Mouse (Mus musculus) monocyte, adult 2 months (primary cell): ENCODE results near the gene Cul9.
A peak's percentile ranks its signal among the peaks of the same experiment; 100 is the strongest.

ENCODE experiments used
- DNase-seq, 2 experiments: peaks; one replicate each; pipeline ENCODE4 v3.0.0; 2022; ENCODE audit warnings: low spot score in 2 of 2, low read depth in 1 of 2

Gene Cul9

DNA sequence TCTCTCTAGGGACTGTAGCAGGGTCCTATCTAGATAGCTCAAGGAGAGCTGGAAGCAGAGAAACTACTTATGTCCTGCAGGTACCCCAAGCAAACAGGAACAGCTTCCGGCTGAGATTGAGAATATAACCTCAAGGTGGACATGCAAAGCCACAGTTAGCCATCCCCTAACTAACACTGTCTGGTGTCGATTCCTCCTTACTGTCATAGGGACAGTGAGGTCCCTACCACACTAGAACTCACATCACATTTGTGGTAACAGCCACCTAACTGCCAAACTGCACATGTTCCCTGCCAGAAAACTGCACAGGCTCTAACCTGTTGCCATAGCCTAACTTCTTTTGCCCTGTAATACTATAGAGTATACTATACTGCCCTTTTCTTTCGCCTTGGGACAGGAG, 7.7 kb upstream of the Cul9 start:
- DNase-seq = no peak

DNA sequence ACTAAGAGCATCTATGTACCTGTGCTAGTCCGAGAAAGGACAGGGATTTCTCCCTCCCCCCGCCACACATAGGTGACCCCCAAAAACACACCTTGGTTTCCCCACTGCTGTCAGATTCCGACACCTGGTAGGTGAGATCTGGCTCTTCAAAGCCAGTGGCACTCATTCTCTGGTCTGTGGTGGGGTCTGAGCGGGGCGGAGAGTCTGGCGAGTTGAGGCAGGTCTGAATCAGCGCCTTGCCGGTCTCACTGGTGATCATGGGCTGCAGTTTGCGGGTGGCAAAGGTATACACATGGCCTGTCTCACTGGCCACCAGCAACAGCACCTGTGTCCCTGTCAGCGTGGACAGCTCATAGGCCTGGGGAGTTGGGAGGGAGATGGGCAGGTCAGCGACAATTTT, 7.3 kb upstream of the Cul9 start:
- no peak for DNase-seq

DNA sequence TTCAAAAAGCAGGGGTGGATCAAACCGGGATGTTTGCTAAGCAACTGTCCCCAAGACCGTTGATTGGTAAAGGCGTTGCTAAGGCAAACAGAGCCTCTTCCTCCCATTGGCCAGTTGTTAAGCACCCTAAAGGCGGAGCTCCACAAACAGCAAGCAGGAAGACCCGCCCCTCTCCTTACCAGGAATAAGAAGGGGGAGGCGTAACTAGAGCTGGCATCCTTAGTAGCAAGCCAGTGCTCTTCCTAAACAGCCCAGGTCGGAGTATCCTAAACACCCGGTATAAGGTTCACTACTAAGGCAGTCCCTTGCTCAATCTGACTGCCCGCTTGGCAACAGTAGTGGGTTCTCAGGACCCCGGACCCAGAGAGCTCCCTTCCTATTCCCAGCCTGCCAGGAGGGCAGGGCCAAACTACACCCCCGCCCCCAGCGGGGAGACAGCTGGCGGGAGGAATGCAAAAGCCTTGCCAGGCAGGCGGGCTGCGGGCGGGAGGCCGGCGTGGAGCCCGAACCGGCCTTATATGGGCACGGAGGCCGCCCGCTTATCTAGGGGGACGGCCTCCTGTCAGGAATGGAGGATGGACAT, 6.7 kb upstream of the Cul9 start:
- peak in 1 of 2 experiments; percentile 29 for DNase-seq

DNA sequence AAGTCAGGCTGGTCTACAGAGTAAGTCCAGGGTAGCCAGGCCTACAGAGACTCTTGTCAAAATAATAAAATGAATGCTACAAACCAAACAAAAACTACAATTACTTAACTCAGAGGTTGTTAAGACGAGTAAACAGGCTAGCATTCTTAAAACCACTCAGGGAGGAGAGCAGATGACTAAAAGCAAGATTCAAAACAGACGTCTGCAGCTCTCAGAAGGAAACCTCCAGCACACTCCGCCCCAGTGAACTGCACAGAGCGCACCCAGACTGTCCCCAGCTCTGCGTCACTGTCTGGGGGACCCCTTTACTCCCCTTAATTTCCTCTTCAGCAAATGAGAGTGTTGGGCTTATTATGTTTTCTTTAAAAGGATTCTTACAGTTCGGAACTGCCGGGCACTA, 6.0 kb upstream of the Cul9 start:
- no peak for DNase-seq

DNA sequence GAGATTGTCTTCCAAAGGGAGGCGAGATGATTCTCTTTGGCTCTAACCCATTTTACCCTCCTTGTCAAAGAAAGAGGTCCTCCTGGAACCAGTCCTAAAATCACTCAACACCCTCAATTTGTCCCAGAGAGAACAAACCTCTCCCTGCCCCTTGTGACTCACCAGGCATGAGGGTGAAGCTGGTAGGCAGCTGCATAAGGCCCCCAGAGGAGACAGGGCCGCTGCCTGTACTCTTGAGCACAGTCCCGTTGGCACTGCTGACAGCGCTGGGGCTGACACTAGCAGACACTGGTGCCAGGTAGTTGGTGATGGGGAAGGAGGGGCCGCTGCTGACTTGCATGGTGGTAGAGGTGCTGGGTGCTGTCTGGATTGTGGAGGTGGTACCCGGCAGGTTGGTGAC, 5.2 kb upstream of the Cul9 start:
- no peak for DNase-seq

DNA sequence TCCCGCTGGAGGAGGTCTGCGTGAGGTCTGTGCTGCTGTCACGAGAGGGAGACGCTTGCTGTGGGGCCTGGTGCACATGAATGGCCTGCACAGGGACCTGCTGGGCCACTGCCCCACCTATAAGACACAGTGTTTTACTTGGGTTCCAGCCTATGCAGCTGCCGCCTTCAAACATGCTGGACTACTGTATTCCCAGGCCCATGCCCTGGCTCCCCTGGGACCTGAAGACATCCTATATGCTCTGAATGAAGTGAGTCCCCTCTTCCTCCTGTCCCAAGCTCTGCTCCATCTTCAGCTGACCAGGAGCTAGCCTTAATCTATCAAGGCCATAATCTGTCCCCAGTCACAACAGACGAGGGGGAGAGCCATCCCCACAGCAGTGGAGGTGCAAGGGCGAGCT, 4.7 kb upstream of the Cul9 start:
- no peak for DNase-seq

DNA sequence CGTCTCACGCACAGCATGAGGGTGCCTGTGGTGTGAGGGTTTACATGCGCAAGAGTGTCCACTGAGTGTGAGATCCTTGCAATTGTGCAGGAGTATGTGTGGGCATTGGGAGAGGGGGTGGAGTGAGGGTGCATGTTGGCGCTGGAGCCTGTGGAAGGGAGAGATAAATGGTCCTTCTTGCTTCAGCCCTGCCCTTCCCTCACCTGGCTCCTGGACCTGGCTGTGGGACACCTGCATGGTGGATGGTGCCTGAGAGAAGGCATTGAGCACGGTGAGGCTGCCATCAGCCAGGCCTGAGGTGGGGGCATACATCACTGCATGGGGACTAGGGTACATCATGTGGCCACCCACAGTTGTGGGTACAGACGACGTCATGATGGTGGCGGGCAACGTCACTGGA, 3.5 kb upstream of the Cul9 start:
- no peak for DNase-seq

DNA sequence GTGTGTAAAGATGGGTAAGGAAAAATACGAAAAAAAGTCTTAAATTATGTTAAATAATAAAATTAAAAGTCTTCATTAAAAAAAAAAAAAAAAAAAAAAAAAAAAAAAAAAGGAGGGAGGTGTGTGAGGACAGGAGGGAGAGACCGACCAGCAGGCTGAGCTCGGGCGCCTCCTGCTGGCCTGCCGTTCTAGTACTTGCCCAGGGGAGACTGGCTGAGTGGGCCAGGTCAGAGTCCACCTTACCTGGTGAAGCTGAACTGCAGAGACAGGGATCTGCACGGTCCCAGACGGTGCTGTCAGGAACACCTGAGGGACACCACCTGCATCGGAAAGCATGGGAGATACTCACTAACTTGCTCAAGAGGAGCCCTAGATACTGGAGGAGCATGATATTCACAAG, 3.0 kb upstream of the Cul9 start:
- DNase-seq = no peak

DNA sequence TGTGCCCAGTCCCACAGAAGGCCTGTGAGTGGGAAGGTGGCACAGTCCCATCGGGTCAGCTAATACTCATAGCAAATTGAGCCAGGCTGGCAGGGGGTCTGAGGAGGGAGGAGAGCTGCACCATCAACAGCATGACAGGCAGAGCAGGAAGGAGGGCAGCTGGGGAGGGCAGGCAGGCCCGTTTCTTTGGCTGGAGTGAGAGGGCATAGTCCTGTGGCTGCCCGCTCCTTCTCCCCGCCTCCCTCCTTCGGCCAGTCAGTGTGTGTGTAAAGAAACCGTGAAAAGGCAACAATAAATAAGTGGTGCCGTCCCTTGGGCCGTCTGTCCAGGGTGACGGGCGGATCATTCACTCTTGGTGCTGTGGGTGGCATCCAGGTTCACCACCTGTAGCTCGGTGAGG, 2.6 kb upstream of the Cul9 start:
- DNase-seq = no peak

DNA sequence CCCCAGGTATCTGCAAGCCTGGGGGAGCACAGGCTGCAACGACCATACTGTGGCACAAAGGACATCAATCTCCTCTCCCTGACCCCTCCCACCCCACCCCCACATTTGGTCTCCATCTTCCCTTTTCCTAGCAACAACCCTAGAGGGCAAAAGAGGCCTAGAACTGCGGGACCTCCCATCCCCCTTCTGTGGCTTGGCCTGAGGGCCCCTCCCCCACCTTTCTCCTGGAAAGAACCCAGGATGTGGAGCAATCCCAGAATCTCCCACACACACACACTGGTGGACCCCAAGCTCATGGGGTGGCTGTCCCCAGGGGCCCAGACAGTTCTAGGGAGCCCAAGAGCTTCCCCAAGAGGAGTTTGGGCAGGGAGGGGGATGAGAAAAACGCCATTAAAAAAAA, 1.7 kb upstream of the Cul9 start:
- no peak for DNase-seq

DNA sequence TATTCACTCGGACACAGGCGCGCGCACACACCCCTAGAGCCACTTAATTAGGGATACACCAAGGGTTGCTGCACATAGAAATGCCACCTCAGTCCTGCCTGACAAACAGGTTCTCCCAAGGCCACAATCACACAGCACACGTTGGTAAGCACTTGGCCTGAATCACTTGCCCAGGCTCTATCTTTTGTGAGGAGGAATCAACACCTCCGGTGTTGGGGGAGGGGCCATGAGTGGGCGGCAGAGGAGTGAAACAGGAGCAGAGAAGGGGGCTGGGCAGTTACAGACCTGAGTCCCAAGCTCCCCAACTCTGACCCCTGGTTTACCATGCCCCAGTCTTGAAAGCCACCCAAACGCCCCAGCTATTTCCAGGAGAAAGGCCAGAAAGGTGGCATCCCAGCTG, 807 bp upstream of the Cul9 start:
- DNase-seq = no peak

DNA sequence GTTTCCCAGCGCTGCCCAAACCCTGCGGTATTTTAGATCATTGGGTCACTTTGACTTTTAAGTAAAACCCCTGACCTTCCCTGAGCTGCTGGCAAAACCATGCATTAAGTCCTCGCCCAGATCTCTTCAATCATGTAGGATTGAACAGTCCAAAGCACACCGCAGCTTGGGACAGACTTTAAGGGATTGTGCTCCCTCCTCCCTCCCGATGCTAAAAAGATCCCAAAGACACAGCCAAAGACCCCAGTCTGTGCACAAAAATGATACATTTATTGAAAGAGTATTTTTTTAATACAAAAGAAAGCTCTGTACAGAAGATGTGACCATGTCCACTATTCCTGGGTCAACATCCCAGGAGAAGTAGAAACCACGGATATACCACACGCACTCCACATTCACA, 403 bp upstream of the Cul9 start:
- no peak for DNase-seq

DNA sequence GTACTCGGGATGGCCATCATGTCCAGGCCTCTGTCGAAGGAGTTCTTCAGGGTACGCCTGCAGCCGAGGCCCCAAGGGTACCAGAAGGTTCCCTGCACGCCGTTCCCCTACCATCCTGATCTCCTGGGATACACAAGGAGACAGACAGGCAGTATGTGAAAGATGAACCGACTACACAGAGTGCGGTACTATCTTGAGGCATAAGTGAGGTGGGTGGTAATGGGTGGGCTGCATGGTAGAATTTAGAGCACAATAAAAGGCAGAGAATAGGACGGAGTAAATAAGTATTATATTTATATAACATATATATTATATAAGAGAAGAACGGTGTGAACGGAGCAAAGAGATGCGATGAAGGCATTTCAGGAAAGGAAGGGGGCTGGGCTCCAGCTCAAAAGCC, 2.5 kb downstream of the Cul9 start:
- DNase-seq = no peak

DNA sequence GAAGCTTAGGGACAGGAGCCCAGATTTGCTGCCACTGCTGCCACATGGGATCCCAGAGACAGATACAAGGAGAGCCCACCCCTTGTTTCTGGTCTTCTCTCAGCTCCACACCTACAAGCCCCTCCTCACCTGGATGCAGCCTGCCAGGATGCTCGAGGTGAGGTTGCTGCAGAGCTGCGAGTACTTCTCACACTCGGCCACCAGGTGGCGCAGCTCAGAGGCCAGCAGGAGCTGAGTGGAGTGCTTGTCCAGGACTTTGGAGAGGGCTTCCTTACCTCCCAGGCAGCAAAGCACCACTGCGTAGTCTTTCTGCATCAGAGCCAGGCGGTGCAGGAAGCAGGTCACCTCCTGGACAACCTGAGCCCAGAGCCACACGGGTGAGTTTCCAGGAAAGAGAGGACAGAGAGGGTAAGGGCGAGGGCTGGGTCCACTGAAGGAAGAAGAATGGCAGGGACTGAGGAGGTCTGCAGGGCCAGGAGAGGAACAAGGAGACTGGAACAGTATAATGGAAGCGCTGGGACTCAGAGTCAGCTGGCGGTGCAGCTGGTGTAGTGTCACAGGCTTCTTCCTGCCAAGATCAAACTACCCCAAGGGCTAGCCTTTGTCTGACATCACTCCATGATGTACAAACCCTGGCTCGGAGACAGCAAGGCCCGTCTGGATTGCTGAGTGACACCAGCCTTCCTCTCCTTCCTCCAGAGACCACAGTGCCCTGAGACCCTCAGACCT, 20.4 kb downstream of the Cul9 start:
- DNase-seq = peak in 1 of 2 experiments; percentile 44

DNA sequence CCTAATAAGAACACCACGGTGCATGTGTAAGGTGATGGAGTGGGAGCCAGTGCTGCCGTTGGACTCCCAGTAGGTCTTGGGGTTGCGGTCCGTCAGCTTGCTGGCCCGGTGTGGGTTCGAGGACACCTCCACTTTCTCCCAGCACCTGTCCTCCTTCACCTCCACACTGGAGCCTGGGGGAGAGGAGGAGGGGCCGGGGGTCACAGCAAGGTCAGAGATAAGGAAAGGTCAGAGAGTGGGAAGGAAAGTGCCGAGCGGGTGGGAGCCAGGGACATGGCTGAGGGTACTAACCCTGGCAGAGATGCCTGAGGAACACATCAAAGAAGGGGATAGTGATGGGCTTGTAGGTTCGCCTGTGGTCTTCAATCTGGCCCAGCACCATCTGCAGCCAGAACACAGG, 21.1 kb downstream of the Cul9 start:
- DNase-seq = no peak

DNA sequence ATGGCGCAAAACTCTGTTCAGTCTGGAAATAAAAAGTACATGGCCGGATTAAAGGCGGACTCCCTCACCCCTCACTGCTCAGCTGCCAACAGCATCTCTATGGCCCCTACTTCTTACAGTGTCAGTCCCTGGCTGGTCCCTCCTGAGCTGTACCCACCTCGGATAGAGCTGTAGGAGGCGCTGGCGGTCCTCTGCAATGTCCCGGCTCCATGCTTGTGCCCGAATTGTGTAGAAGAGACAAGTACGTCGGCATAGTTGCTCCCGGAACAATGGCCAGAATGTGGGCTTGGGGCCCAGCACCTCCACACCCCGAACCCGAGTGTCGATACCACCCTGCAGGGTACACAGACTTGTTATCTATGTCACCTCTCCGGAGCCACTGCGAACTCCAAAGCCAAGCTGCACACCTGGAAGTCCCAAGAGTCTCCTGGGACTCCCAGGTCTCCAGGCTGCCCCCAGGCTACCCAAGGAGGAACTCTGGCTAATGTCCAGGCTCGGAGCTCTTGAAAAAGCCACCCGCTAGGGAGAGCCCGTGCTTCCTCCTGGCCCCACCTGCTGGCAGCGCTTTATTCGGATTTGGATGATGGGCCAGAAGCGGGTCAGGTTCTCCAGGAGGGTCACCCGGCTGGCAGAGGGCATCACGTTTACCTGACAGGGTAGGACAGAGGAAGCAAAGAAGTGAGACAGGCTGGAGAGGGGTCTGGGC, 24.1 kb downstream of the Cul9 start:
- DNase-seq = no peak

DNA sequence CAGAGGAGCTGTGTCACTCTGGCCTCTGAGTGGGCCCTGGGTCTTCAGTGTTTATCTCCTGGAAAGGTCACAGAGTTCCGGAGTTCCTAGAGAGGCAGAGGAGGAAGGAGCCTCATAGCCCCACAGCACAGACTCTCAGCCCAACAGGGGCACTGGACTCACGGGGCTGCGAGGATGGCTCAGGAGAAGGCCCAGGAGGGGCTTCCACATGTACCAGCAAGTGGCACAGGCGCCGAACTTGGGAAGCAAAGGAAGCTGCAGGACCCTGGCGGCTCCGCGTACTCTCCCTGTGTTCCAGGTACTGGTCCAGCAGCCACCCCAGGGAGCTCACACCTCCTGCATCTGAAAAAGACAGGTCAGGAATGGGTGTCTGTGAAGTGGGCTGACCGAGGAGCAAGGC, 25.0 kb downstream of the Cul9 start:
- no peak for DNase-seq

DNA sequence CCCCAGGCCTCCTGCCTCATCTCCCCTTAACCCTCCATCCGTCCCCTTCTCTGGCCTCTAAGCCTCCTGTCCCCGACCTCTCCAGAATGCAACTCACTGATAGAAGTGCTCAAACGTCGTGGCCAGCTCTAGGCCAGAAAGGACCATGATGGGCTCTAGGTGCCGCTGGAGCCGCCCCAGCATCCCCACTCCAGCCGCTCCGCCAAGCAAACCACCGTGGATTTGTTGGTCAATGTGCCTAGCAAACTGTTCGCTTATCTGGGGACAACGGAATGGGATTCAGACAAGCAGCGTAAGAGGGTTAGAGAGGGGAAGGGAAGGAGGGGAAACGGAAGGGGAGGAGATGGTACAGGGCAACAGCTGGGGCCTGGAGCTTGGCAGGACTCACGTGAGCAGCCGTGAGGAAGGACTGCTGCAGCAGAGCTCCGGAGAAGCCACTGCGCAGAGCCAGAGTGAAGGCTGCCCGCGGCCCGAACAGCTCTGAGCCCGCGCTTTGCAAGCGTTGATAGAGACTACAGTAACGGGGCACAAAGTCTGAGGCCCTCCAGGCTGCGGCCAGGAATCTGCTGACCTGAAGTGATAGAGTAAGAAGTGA, 25.7 kb downstream of the Cul9 start:
- DNase-seq = no peak

DNA sequence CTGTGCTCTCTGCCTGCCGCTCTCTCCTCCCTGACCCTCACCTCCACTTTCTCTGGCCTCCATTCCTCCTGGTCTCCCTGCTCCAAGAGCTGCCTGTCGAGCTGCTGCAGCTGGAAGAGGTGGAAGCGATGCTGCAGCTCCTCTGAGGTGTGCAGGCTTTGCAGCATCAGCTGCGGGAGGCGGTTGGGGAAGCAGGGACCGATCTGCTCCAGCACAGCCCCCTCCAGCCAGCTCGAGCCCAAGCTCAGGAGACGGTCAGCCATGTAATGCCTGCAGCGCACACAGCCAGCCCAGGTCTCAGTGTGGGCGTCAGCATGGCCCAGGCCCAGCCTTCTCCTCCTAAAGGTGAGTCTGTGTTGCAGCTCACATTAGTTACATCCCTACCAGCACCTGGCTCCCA, 26.2 kb downstream of the Cul9 start:
- DNase-seq = no peak

DNA sequence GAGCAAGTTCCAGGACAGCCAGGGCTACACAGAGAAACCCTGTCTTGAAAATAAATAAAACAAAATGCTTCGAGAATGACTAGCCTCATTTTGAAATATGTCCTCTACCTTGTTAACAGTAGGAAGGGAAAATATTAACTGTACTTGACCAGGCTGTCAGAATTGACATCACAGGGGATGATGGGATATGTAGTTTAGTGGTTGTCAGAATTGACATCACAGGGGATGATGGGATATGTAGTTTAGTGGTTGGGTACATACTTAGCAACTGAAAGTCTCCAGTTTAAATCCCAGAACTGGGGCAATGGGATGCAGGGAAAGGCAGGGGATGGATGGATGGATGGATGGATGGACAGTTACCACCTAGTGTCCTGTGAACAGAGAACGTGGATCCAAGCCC, 32.9 kb downstream of the Cul9 start:
- no peak for DNase-seq

DNA sequence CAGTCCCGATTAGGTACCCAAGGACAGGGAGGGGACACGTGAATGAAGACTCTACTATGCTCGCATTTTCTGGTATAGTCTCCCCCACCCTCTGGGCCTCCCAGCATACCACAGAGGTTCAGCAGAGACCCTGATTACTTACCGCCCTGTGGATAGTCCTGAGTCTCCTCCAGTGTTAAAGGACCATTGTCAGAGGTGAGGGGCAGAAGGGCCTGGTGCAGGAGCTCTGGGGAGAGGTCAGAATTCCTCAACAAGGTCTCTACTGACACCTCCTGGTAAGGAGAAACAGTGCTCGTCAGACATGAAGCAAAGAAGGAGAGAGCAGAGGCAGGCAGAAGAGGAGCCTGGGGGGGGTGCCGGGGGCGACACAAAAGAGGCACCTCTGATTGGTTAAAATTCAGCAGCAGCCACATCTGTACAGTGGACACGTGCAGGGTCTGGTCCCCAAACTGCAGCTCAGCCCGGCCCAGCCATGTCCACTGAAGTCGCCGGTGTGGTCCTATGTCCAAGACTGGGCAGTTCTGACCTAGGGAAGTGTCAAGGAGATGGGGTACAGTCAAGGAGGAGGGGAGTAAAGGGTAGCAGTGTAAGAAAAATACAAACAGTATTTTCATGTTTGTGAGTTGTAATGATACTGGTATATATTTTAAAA, 35.0 kb downstream of the Cul9 start:
- DNase-seq = no peak

DNA sequence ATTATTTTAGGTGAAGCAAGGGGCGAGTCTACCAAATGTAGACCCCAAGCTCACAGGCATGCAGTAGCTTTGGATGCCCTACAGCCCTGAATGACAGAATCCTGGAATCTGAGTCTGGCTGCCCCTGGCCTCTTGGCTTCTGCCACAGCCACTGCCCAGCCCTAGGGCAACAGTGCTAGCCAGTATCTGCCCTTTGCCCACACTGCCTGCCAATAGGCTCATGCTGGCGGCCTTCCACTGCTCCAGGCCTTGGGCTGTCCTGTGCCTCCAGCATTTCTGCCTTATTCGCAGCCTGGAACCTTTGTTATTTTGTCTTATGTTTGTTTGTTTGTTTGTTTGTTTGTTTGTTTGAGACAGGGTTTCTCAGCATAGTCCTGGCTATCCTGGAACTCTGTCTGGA, 40.6 kb downstream of the Cul9 start:
- DNase-seq = no peak
